Comparison of ENCODE assay signal across 26 mouse cellular contexts in the genomic region with DNA sequence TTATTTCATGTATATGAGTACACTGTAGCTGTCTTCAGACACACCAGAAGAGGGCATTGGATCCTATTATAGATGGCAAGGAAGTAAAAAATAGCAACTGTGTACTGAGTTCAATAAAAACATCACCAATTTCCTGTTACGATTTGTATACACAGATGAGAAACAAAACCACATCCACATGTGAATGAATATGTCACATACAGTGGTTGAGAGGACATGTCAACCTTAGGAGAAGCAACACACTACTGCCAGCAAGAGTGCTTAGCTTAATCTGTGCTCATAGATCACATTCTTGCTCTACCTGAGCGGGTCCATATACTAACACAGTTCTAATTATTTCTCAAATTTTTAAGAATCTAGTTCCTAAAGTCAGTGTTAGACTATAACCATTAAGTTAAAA. TPM values are rescaled to one million over a fixed set of nuclear protein-coding genes. Genes with fewer than 3 reads are reported as not detected.
DNase-seq lines count a peak whose midpoint lies in the region; ATAC-seq lines count a peak whose summit lies in the region.
"Had no signal": no experiment of that assay in that cellular context is flagged by ENCODE, and none has a peak within 500 bp of the region (broad histone marks: within the 10 kb centered on the region; RNA-seq: fewer than 3 reads in every experiment).

No protein-coding gene starts in this region.

- peak; percentile 31 for ATAC-seq in inflammation-experienced regulatory T-cells, adult 6 months
- ATAC-seq in heart, embryonic 11.5 days (replicated peaks; ENCODE audit: insufficient number of reproducible peaks, low FRiP score, low TSS enrichment) = no peak
- ATAC-seq: forebrain, embryonic 14.5 days; forebrain, postnatal 0 days; hindbrain, embryonic 16.5 days had no signal

- no peaks in the 10 kb centered on the region for H3K27me3 ChIP-seq in heart, embryonic 11.5 days (ENCODE audit: control insufficient read depth, insufficient read depth, low read length)
- H3K27me3 ChIP-seq: embryonic facial prominence, embryonic 12.5 days; embryonic facial prominence, embryonic 15.5 days; heart, embryonic 12.5 days; heart, embryonic 15.5 days; hindbrain, embryonic 13.5 days had no signal

- H3K4me1 ChIP-seq in heart, embryonic 11.5 days (ENCODE audit: control insufficient read depth, insufficient read depth, low read length) = no peaks in the 10 kb centered on the region
- H3K4me1 ChIP-seq: embryonic facial prominence, embryonic 12.5 days; heart, embryonic 12.5 days had no signal

- intact Hi-C loops in left cerebral cortex, postnatal 25 days (cut with DNase I) = loop anchor here (10.0 kb wide), 1 partner anchor 773 kb away; a partner anchor contains a TSS

- DNase-seq in A20 (ENCODE audit: low read depth, low spot score) = peak; percentile 52
- peak; percentile 45 for DNase-seq in CD4-positive helper T cell, adult 2 months (ENCODE audit: low read depth, low spot score)
- peak; percentile 22 for DNase-seq in T-cell, adult 2 months (ENCODE audit: low spot score)
- DNase-seq in urinary bladder, adult 18-20 months (ENCODE audit: low spot score in 2 of 2) = no peak
- no peak for DNase-seq in left cerebral cortex, postnatal 25 days (ENCODE audit: low spot score in 2 of 2)
- no peak for DNase-seq in c-Kit-positive CD71-positive TER-119-positive erythroid progenitor cells, embryonic 14.5 days (ENCODE audit: low spot score)
- DNase-seq: adrenal gland, adult 8-10 months; adrenal gland, postnatal 25 days; cerebellum, adult 18-20 months; cerebellum, adult 9-10 months; cerebellum, postnatal 14 days; forebrain, postnatal 0 days; gastrocnemius, adult 2 months; gastrocnemius, postnatal 14 days; heart, postnatal 10 days; heart, postnatal 36 days had no signal

- no peak overlapping the region for H3K9ac ChIP-seq in heart, embryonic 11.5 days (ENCODE audit: low read depth, low read length)
- H3K9ac ChIP-seq: embryonic facial prominence, embryonic 12.5 days; embryonic facial prominence, embryonic 15.5 days; forebrain, postnatal 0 days; heart, embryonic 12.5 days; heart, embryonic 15.5 days; hindbrain, embryonic 13.5 days had no signal

- no peak overlapping the region for H3K27ac ChIP-seq in heart, embryonic 11.5 days (ENCODE audit: low read depth, low read length)
- H3K27ac ChIP-seq: embryonic facial prominence, embryonic 12.5 days; embryonic facial prominence, embryonic 15.5 days; gastrocnemius, adult 2 months; heart, embryonic 15.5 days; hindbrain, embryonic 10.5 days; hindbrain, embryonic 13.5 days had no signal

- WGBS in heart, embryonic 11.5 days (ENCODE audit: insufficient replicate concordance) = 95% methylated on average over 2 of the region's 2 CpGs

- no peak overlapping the region for H3K4me2 ChIP-seq in heart, embryonic 11.5 days
- H3K4me2 ChIP-seq: embryonic facial prominence, embryonic 12.5 days; embryonic facial prominence, embryonic 15.5 days; heart, embryonic 12.5 days; heart, embryonic 15.5 days; hindbrain, embryonic 13.5 days had no signal

- H3K4me3 ChIP-seq in heart, embryonic 11.5 days (ENCODE audit: low read depth, low read length) = no peak overlapping the region
- H3K4me3 ChIP-seq: embryonic facial prominence, embryonic 12.5 days; embryonic facial prominence, embryonic 15.5 days; gastrocnemius, adult 2 months; heart, embryonic 12.5 days; heart, embryonic 15.5 days; hindbrain, embryonic 10.5 days; hindbrain, embryonic 13.5 days had no signal

- 0 out of 2 replicates have a peak, but pooled peaks cover 3% of the 10 kb centered on the region for H3K36me3 ChIP-seq in heart, embryonic 11.5 days (ENCODE audit: control insufficient read depth, insufficient read depth, low read length)

- no peaks in the 10 kb centered on the region for H3K9me3 ChIP-seq in heart, embryonic 11.5 days (replicated peaks; ENCODE audit: control insufficient read depth, low read length)
- H3K9me3 ChIP-seq: embryonic facial prominence, embryonic 12.5 days; embryonic facial prominence, embryonic 15.5 days; heart, embryonic 12.5 days; heart, embryonic 15.5 days; hindbrain, embryonic 10.5 days; hindbrain, embryonic 13.5 days had no signal

RNA-seq across cellular contexts. Expression of a gene that starts 4.5 kb away (rescaled TPM):
- polyA plus RNA-seq in inflammation-experienced regulatory T-cells, adult 6 months (2017; shearing (Covaris generic)) = 10 to 100 TPM; 16.2 to 25.8 (median 17.7) TPM
- total RNA-seq in left cerebral cortex, postnatal 25 days (2021) = 10 to 100 TPM; 27.7 to 28.1 TPM
- polyA plus RNA-seq in heart, embryonic 11.5 days (2014; fragmentation: Nextera tagmentation; extraction: Ambion mirVana) = 26.3 and 31.5 TPM in 2 replicates

RNA-seq across cellular contexts. Expression of a gene that starts 13.3 kb away (rescaled TPM):
- polyA plus RNA-seq in inflammation-experienced regulatory T-cells, adult 6 months (2017; shearing (Covaris generic)) = 10 to 100 TPM; 20.7 to 24.7 (median 21.0) TPM
- total RNA-seq in left cerebral cortex, postnatal 25 days (2021) = 10 to 100 TPM; 20.8 TPM
- polyA plus RNA-seq in heart, embryonic 11.5 days (2014; fragmentation: Nextera tagmentation; extraction: Ambion mirVana) = 9.6 and 12.5 TPM in 2 replicates

RNA-seq across cellular contexts. Expression of a gene that starts 58.2 kb away (rescaled TPM):
- 10 to 100 TPM; 52.4 to 80.6 (median 67.9) TPM for polyA plus RNA-seq in inflammation-experienced regulatory T-cells, adult 6 months (2017; shearing (Covaris generic))
- total RNA-seq in left cerebral cortex, postnatal 25 days (2021) = 10 to 100 TPM; 27.4 to 31.1 TPM
- 12.7 and 25.5 TPM in 2 replicates for polyA plus RNA-seq in heart, embryonic 11.5 days (2014; fragmentation: Nextera tagmentation; extraction: Ambion mirVana)

Comparison
In these comparisons a context has a peak if more than half of its experiments do, and no peak if none do; other contexts are left out.
1. DNase-seq: peak in A20 (single experiment), CD4-positive helper T cell, adult 2 months (single experiment) and T-cell, adult 2 months (single experiment); none in urinary bladder, adult 18-20 months (0 of 2), left cerebral cortex, postnatal 25 days (0 of 2) and c-Kit-positive CD71-positive TER-119-positive erythroid progenitor cells, embryonic 14.5 days (single experiment).